Mouse (Mus musculus): ENCODE data around the gene Nwd2. TPM values are rescaled to one million over a fixed set of nuclear protein-coding genes. Genes with fewer than 3 reads are reported as not detected.
A peak's percentile ranks its signal among the peaks of the same experiment; 100 is the strongest.

The Nwd2 gene
- 4.1 and 4.8 TPM in 2 replicates for polyA plus RNA-seq (2015; fragmentation: Nextera tagmentation; extraction: Ambion mirVana)

- Histone ChIP-seq H3K4me2 (replicated peaks) (peak within 1 kb of the TSS; percentile 100), H3K9ac (replicated peaks) (peak within 1 kb of the TSS; percentile 59), H3K27me3 (peaks cover 18% of the 10 kb centered on the region), H3K9me3 (no peaks in the 10 kb centered on the region), H3K27ac (replicated peaks) (no peak within 1 kb of the TSS), H3K4me1 (peaks cover 11% of the 10 kb centered on the region), H3K36me3 (no peaks in the 10 kb centered on the region), H3K4me3 (peak within 1 kb of the TSS; percentile 74)
- under 1% methylated on average over 29 of the region's 29 CpGs for WGBS
- ATAC-seq (replicated peaks) = peak; percentile 33
Measured at GRCm38 (mm10) chr5:63649070-63649532, at the start of gene Nwd2. Nwd2 (plus strand) TSS chr5:63649102.

GRCm38 (mm10) chr5:63607447-63607846, 41.5 kb upstream of the Nwd2 start:
- no peaks in the 10 kb centered on the region for H3K9me3 ChIP-seq
- H3K9ac ChIP-seq (replicated peaks) = no peak overlapping the region
- ATAC-seq (replicated peaks) = no peak
- H3K4me1 ChIP-seq = no peaks in the 10 kb centered on the region
- no peak overlapping the region for H3K27ac ChIP-seq (replicated peaks)
- no peak overlapping the region for H3K4me3 ChIP-seq
- 82% methylated on average over 2 of the region's 2 CpGs for WGBS
- no peak overlapping the region for H3K4me2 ChIP-seq (replicated peaks)
- H3K27me3 ChIP-seq = no peaks in the 10 kb centered on the region
- H3K36me3 ChIP-seq = no peaks in the 10 kb centered on the region

GRCm38 (mm10) chr5:63616792-63617668, 31.9 kb upstream of the Nwd2 start:
- H3K4me1 ChIP-seq = no peaks in the 10 kb centered on the region
- no peak overlapping the region for H3K4me3 ChIP-seq
- H3K27ac ChIP-seq (replicated peaks) = no peak overlapping the region
- WGBS = 56% methylated on average over 3 of the region's 3 CpGs
- ATAC-seq (replicated peaks) = 0 out of 2 replicates have a peak, but pooled peaks have one; percentile 13
- no peaks in the 10 kb centered on the region for H3K36me3 ChIP-seq
- H3K4me2 ChIP-seq (replicated peaks) = no peak overlapping the region
- H3K9ac ChIP-seq (replicated peaks) = no peak overlapping the region
- no peaks in the 10 kb centered on the region for H3K27me3 ChIP-seq
- H3K9me3 ChIP-seq = no peaks in the 10 kb centered on the region

GRCm38 (mm10) chr5:63624123-63624522, 24.8 kb upstream of the Nwd2 start:
- peak; percentile 61; the same call in 1 of the 2 replicates for ATAC-seq (replicated peaks)
- Histone ChIP-seq H3K27ac (replicated peaks) (no peak overlapping the region), H3K9ac (replicated peaks) (no peak overlapping the region), H3K27me3 (no peaks in the 10 kb centered on the region), H3K4me2 (replicated peaks) (no peak overlapping the region), H3K4me1 (no peaks in the 10 kb centered on the region), H3K4me3 (no peak overlapping the region), H3K36me3 (no peaks in the 10 kb centered on the region), H3K9me3 (no peaks in the 10 kb centered on the region)
- 81% methylated on average over 3 of the region's 3 CpGs for WGBS

- ATAC-seq (replicated peaks) = peak; percentile 68
- H3K27me3 ChIP-seq = no peaks in the 10 kb centered on the region
- H3K9ac ChIP-seq (replicated peaks) = no peak overlapping the region
- H3K36me3 ChIP-seq = no peaks in the 10 kb centered on the region
- H3K4me1 ChIP-seq = no peaks in the 10 kb centered on the region
- 55% methylated on average over 1 of the region's 1 CpGs for WGBS
- no peak overlapping the region for H3K4me2 ChIP-seq (replicated peaks)
- H3K9me3 ChIP-seq = no peaks in the 10 kb centered on the region
- H3K4me3 ChIP-seq = no peak overlapping the region
- H3K27ac ChIP-seq (replicated peaks) = no peak overlapping the region
Measured at GRCm38 (mm10) chr5:63627832-63628530, 20.9 kb upstream of the Nwd2 start.

GRCm38 (mm10) chr5:63628531-63628871, 20.4 kb upstream of the Nwd2 start:
- H3K4me3 ChIP-seq = no peak overlapping the region
- H3K27me3 ChIP-seq = no peaks in the 10 kb centered on the region
- no peaks in the 10 kb centered on the region for H3K4me1 ChIP-seq
- H3K4me2 ChIP-seq (replicated peaks) = no peak overlapping the region
- H3K36me3 ChIP-seq = no peaks in the 10 kb centered on the region
- ATAC-seq (replicated peaks) = peak; percentile 67
- H3K9ac ChIP-seq (replicated peaks) = no peak overlapping the region
- H3K27ac ChIP-seq (replicated peaks) = no peak overlapping the region
- 27% methylated on average over 3 of the region's 3 CpGs for WGBS
- no peaks in the 10 kb centered on the region for H3K9me3 ChIP-seq

GRCm38 (mm10) chr5:63634636-63635035, 14.3 kb upstream of the Nwd2 start:
- no peaks in the 10 kb centered on the region for H3K27me3 ChIP-seq
- no peak for ATAC-seq (replicated peaks)
- H3K27ac ChIP-seq (replicated peaks) = no peak overlapping the region
- no peaks in the 10 kb centered on the region for H3K4me1 ChIP-seq
- no peak overlapping the region for H3K4me2 ChIP-seq (replicated peaks)
- H3K36me3 ChIP-seq = no peaks in the 10 kb centered on the region
- 40% methylated on average over 2 of the region's 2 CpGs for WGBS
- no peak overlapping the region for H3K4me3 ChIP-seq
- no peaks in the 10 kb centered on the region for H3K9me3 ChIP-seq
- no peak overlapping the region for H3K9ac ChIP-seq (replicated peaks)

- WGBS = 38% methylated on average over 2 of the region's 2 CpGs
- H3K36me3 ChIP-seq = no peaks in the 10 kb centered on the region
- peaks cover 18% of the 10 kb centered on the region for H3K27me3 ChIP-seq
- ATAC-seq (replicated peaks) = peak; percentile 57; the same call in 1 of the 2 replicates
- no peaks in the 10 kb centered on the region for H3K9me3 ChIP-seq
- H3K4me3 ChIP-seq = no peak overlapping the region
- no peak overlapping the region for H3K4me2 ChIP-seq (replicated peaks)
- H3K4me1 ChIP-seq = peaks cover 11% of the 10 kb centered on the region
- H3K9ac ChIP-seq (replicated peaks) = no peak overlapping the region
- H3K27ac ChIP-seq (replicated peaks) = no peak overlapping the region
Measured at GRCm38 (mm10) chr5:63648187-63648586, 715 bp upstream of the Nwd2 start.

- under 1% methylated on average over 81 of the region's 83 CpGs for WGBS
- Histone ChIP-seq H3K9ac (replicated peaks) (peak overlapping the region; percentile 59), H3K4me2 (replicated peaks) (peak overlapping the region; percentile 100), H3K27ac (replicated peaks) (no peak overlapping the region), H3K4me3 (peak overlapping the region; percentile 74), H3K4me1 (peaks cover 11% of the 10 kb centered on the region), H3K27me3 (peaks cover 18% of the 10 kb centered on the region), H3K36me3 (no peaks in the 10 kb centered on the region), H3K9me3 (no peaks in the 10 kb centered on the region)
- ATAC-seq (replicated peaks) = peak; percentile 78
Measured at GRCm38 (mm10) chr5:63649533-63650464, 897 bp downstream of the Nwd2 start.

- Histone ChIP-seq H3K36me3 (no peaks in the 10 kb centered on the region), H3K27ac (replicated peaks) (no peak overlapping the region), H3K4me2 (replicated peaks) (no peak overlapping the region), H3K9me3 (no peaks in the 10 kb centered on the region), H3K4me3 (no peak overlapping the region), H3K27me3 (peaks cover 18% of the 10 kb centered on the region), H3K4me1 (peaks cover 11% of the 10 kb centered on the region), H3K9ac (replicated peaks) (no peak overlapping the region)
- ATAC-seq (replicated peaks) = no peak
Measured at GRCm38 (mm10) chr5:63651813-63652212, 2.9 kb downstream of the Nwd2 start.

- H3K9me3 ChIP-seq = no peaks in the 10 kb centered on the region
- H3K36me3 ChIP-seq = no peaks in the 10 kb centered on the region
- H3K4me1 ChIP-seq = peaks cover 11% of the 10 kb centered on the region
- no peak overlapping the region for H3K9ac ChIP-seq (replicated peaks)
- peaks cover 18% of the 10 kb centered on the region for H3K27me3 ChIP-seq
- WGBS = 90% methylated on average over 2 of the region's 2 CpGs
- no peak overlapping the region for H3K4me2 ChIP-seq (replicated peaks)
- ATAC-seq (replicated peaks) = no peak
- H3K27ac ChIP-seq (replicated peaks) = no peak overlapping the region
- H3K4me3 ChIP-seq = no peak overlapping the region
Measured at GRCm38 (mm10) chr5:63652705-63653104, 3.8 kb downstream of the Nwd2 start.
